Mouse (Mus musculus) megakaryocyte, embryonic 14.5 days (primary cell): ENCODE results near the gene Ptprg.

Experiments used
- FLI1 ChIP-seq: IDR thresholded peaks from 2 replicates; pipeline ENCODE4 v1.6.1; 2012; ENCODE audit warnings: low read length, inconsistent platforms, mixed read lengths
- GATA1 ChIP-seq: IDR thresholded peaks from 3 replicates; pipeline ENCODE4 v1.6.1; 2012; ENCODE audit warnings: mixed read lengths, low read length, inconsistent platforms, borderline replicate concordance

DNA sequence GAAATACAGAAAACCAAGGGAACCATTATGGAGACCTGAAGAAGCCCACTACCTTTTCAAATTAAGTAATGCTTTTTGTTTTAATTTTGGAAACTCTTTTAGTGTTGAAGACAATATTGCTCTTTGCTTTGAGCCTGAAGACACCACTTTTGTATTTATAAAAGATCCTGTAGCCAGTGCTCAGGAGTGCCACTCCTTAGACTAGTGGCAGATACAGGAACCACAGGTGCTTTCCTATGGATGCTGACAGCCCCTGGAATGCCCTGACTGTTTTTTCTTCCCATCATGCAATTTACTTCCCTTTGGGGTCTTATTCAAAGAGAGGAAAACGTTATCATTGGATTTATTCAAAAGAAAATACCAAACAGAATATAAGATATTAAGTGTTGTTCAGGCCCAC is 381.9 kb downstream of the Ptprg start:
- TF ChIP-seq GATA1 (no peak), FLI1 (no peak)
